Mouse (Mus musculus): ENCODE results near the gene Prpf8. TPM values are rescaled to one million over a fixed set of nuclear protein-coding genes. Genes with fewer than 3 reads are reported as not detected.
A peak's percentile ranks its signal among the peaks of the same experiment; 100 is the strongest.

Prpf8 gene
- polyA plus RNA-seq (2012; rRNA removed), result 142 and 161 TPM in 2 replicates

- Histone ChIP-seq H3K27ac (ENCODE audit: control insufficient read depth, insufficient read depth, low read length) (peak within 1 kb of the TSS; percentile 9; the same call in 1 of the 2 replicates), H3K4me3 (ENCODE audit: control insufficient read depth, insufficient read depth, low read length) (peak within 1 kb of the TSS; percentile 92), H3K36me3 (ENCODE audit: control insufficient read depth, insufficient read depth, low read length) (peaks cover 24% of the 10 kb centered on the region), H3K4me1 (replicated peaks; ENCODE audit: control insufficient read depth, insufficient read depth, low read length) (peaks cover 6% of the 10 kb centered on the region), H3K27me3 (ENCODE audit: control insufficient read depth, insufficient read depth, low read length) (no peaks in the 10 kb centered on the region)
- WGBS, result under 1% methylated on average over 52 of the region's 52 CpGs
- peak; percentile 98 for DNase-seq
- TF ChIP-seq CTCF (IDR thresholded peaks at IDR 0.05; ENCODE audit: borderline replicate concordance, control insufficient read depth, extremely low read depth, insufficient read depth, low read length, poor library complexity) (no peak), POLR2A (IDR thresholded peaks at IDR 0.05; ENCODE audit: control insufficient read depth, extremely low read depth, insufficient read depth, low read length, poor library complexity) (peak; percentile 69)
Observed at GRCm38 (mm10) chr11:75486601-75487285, at the start of gene Prpf8. TSS of gene Prpf8 (plus strand) at chr11:75486816.

- no peak for TF ChIP-seq POLR2A (IDR thresholded peaks at IDR 0.05; ENCODE audit: control insufficient read depth, extremely low read depth, insufficient read depth, low read length, poor library complexity)
- no peak for TF ChIP-seq CTCF (IDR thresholded peaks at IDR 0.05; ENCODE audit: borderline replicate concordance, control insufficient read depth, extremely low read depth, insufficient read depth, low read length, poor library complexity)
- peaks cover 5% of the 10 kb centered on the region; the same call in 1 of the 2 replicates for H3K36me3 ChIP-seq (ENCODE audit: control insufficient read depth, insufficient read depth, low read length)
- H3K27ac ChIP-seq (ENCODE audit: control insufficient read depth, insufficient read depth, low read length), result no peak overlapping the region
- H3K27me3 ChIP-seq (ENCODE audit: control insufficient read depth, insufficient read depth, low read length), result no peaks in the 10 kb centered on the region
- H3K4me1 ChIP-seq (replicated peaks; ENCODE audit: control insufficient read depth, insufficient read depth, low read length), result no peaks in the 10 kb centered on the region
- 93% methylated on average over 13 of the region's 13 CpGs for WGBS
- DNase-seq, result no peak
- H3K4me3 ChIP-seq (ENCODE audit: control insufficient read depth, insufficient read depth, low read length), result no peak overlapping the region
Observed at GRCm38 (mm10) chr11:75438194-75438593, 48.4 kb upstream of the Prpf8 start.

- Histone ChIP-seq H3K27ac (ENCODE audit: control insufficient read depth, insufficient read depth, low read length) (no peak overlapping the region), H3K4me3 (ENCODE audit: control insufficient read depth, insufficient read depth, low read length) (no peak overlapping the region), H3K4me1 (replicated peaks; ENCODE audit: control insufficient read depth, insufficient read depth, low read length) (no peaks in the 10 kb centered on the region), H3K27me3 (ENCODE audit: control insufficient read depth, insufficient read depth, low read length) (no peaks in the 10 kb centered on the region), H3K36me3 (ENCODE audit: control insufficient read depth, insufficient read depth, low read length) (peaks cover 5% of the 10 kb centered on the region; the same call in 1 of the 2 replicates)
- DNase-seq, result no peak
- TF ChIP-seq POLR2A (IDR thresholded peaks at IDR 0.05; ENCODE audit: control insufficient read depth, extremely low read depth, insufficient read depth, low read length, poor library complexity) (no peak), CTCF (IDR thresholded peaks at IDR 0.05; ENCODE audit: borderline replicate concordance, control insufficient read depth, extremely low read depth, insufficient read depth, low read length, poor library complexity) (no peak)
- 91% methylated on average over 3 of the region's 3 CpGs for WGBS
Observed at GRCm38 (mm10) chr11:75438804-75439203, 47.8 kb upstream of the Prpf8 start.

- Histone ChIP-seq H3K4me3 (ENCODE audit: control insufficient read depth, insufficient read depth, low read length) (no peak within 1 kb of the TSS), H3K4me1 (replicated peaks; ENCODE audit: control insufficient read depth, insufficient read depth, low read length) (no peaks in the 10 kb centered on the region), H3K36me3 (ENCODE audit: control insufficient read depth, insufficient read depth, low read length) (peaks cover 5% of the 10 kb centered on the region; the same call in 1 of the 2 replicates), H3K27ac (ENCODE audit: control insufficient read depth, insufficient read depth, low read length) (no peak within 1 kb of the TSS), H3K27me3 (ENCODE audit: control insufficient read depth, insufficient read depth, low read length) (no peaks in the 10 kb centered on the region)
- 92% methylated on average over 6 of the region's 6 CpGs for WGBS
- no peak for TF ChIP-seq CTCF (IDR thresholded peaks at IDR 0.05; ENCODE audit: borderline replicate concordance, control insufficient read depth, extremely low read depth, insufficient read depth, low read length, poor library complexity)
- no peak for TF ChIP-seq POLR2A (IDR thresholded peaks at IDR 0.05; ENCODE audit: control insufficient read depth, extremely low read depth, insufficient read depth, low read length, poor library complexity)
- DNase-seq, result no peak
Observed at GRCm38 (mm10) chr11:75439363-75439762, 47.3 kb upstream of the Prpf8 start, which contains the start of gene Serpinf2. TSS of gene Serpinf2 (minus strand) at chr11:75439591.

- H3K4me3 ChIP-seq (ENCODE audit: control insufficient read depth, insufficient read depth, low read length), result no peak overlapping the region
- no peaks in the 10 kb centered on the region for H3K27me3 ChIP-seq (ENCODE audit: control insufficient read depth, insufficient read depth, low read length)
- 96% methylated on average over 3 of the region's 3 CpGs for WGBS
- no peak for DNase-seq
- no peak overlapping the region for H3K27ac ChIP-seq (ENCODE audit: control insufficient read depth, insufficient read depth, low read length)
- H3K36me3 ChIP-seq (ENCODE audit: control insufficient read depth, insufficient read depth, low read length), result peaks cover 5% of the 10 kb centered on the region; the same call in 1 of the 2 replicates
- no peak for TF ChIP-seq CTCF (IDR thresholded peaks at IDR 0.05; ENCODE audit: borderline replicate concordance, control insufficient read depth, extremely low read depth, insufficient read depth, low read length, poor library complexity)
- no peaks in the 10 kb centered on the region for H3K4me1 ChIP-seq (replicated peaks; ENCODE audit: control insufficient read depth, insufficient read depth, low read length)
Observed at GRCm38 (mm10) chr11:75439951-75440350, 46.7 kb upstream of the Prpf8 start.

- TF ChIP-seq CTCF (IDR thresholded peaks at IDR 0.05; ENCODE audit: borderline replicate concordance, control insufficient read depth, extremely low read depth, insufficient read depth, low read length, poor library complexity) (no peak), POLR2A (IDR thresholded peaks at IDR 0.05; ENCODE audit: control insufficient read depth, extremely low read depth, insufficient read depth, low read length, poor library complexity) (no peak)
- Histone ChIP-seq H3K4me1 (replicated peaks; ENCODE audit: control insufficient read depth, insufficient read depth, low read length) (no peaks in the 10 kb centered on the region), H3K4me3 (ENCODE audit: control insufficient read depth, insufficient read depth, low read length) (no peak overlapping the region), H3K27me3 (ENCODE audit: control insufficient read depth, insufficient read depth, low read length) (no peaks in the 10 kb centered on the region), H3K36me3 (ENCODE audit: control insufficient read depth, insufficient read depth, low read length) (peaks cover 5% of the 10 kb centered on the region; the same call in 1 of the 2 replicates), H3K27ac (ENCODE audit: control insufficient read depth, insufficient read depth, low read length) (no peak overlapping the region)
- WGBS, result 93% methylated on average over 7 of the region's 7 CpGs
- DNase-seq, result no peak
Observed at GRCm38 (mm10) chr11:75441034-75441433, 45.6 kb upstream of the Prpf8 start.

Measured in thymus, adult 2 months (tissue).